Mouse (Mus musculus): Measurements from ENCODE around the gene Nom1. TPM values are rescaled to one million over a fixed set of nuclear protein-coding genes. Genes with fewer than 3 reads are reported as not detected.
A peak's percentile ranks its signal among the peaks of the same experiment; 100 is the strongest.
"Not testable (repeated sequence)": the region's sequence is repeated elsewhere in the genome, so short reads cannot be mapped to it uniquely, and the experiment has no call there.

Nom1 gene
- total RNA-seq (2021) = 10 to 100 TPM; 20.3 to 20.9 TPM
- long read RNA-seq, experiment 1, full-length matches to known transcripts = 43 of 54 reads
- long read RNA-seq, experiment 1, partial matches to known transcripts = 4 of 54 reads
- long read RNA-seq, experiment 1, other reads (novel, unspliced or antisense) = 7 of 54 reads
- long read RNA-seq, experiment 2, full-length matches to known transcripts = 27 of 40 reads
- long read RNA-seq, experiment 2, partial matches to known transcripts = 2 of 40 reads
- long read RNA-seq, experiment 2, other reads (novel, unspliced or antisense) = 11 of 40 reads

DNA sequence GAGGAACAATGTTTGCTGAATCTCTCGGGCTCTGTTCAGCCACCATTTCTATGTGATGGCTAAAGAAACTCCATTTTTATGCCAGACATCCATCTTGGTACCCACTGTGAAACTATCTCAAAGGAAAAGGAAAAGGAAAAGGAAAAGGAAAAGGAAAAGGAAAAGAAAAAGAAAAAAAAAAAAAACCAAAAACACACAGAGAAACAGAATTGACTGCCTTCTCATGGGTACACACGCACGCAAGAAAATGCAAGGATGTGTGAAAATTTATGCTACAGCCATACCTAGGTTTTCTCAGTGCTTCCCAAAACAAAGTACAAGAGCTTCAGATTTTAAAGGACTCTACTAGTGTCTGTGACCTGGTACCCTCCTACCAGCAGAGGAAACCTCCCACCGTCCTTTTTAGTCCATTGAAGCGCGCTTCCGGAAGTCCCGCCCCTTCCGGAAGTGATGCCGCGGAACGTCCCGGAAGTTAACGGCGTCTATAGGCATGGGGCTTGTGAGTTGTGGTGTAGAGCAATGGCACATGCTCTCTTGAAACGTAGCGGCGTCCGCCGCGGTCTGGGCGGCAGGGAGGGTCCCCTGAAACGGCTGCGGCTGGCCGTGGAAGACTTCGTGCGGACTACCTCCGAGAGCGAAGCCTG lies at the start of gene Nom1:
TSS of gene Nom1 (plus strand) at position 437 of the 644 bp plus-strand sequence.
- intact Hi-C loops (cut with DNase I) = loop anchor here (10.0 kb wide), 1 partner anchor 130 kb away; the partner anchor contains the start of gene Ube3c
- peak; percentile 83 to 89 for DNase-seq (ENCODE audit: low spot score in 2 of 2)

GRCm38 (mm10) chr5:29387591-29387990 lies 46.9 kb upstream of the Nom1 start:
- intact Hi-C loops (cut with DNase I) = no loop called here
- no peak for DNase-seq (ENCODE audit: low spot score in 2 of 2)

GRCm38 (mm10) chr5:29388181-29388943 lies 46.1 kb upstream of the Nom1 start:
- no peak for DNase-seq (ENCODE audit: low spot score in 2 of 2)
- intact Hi-C loops (cut with DNase I) = loop anchor here (2.0 kb wide), 1 partner anchor 298 kb away; no protein-coding TSS in a partner anchor

DNA sequence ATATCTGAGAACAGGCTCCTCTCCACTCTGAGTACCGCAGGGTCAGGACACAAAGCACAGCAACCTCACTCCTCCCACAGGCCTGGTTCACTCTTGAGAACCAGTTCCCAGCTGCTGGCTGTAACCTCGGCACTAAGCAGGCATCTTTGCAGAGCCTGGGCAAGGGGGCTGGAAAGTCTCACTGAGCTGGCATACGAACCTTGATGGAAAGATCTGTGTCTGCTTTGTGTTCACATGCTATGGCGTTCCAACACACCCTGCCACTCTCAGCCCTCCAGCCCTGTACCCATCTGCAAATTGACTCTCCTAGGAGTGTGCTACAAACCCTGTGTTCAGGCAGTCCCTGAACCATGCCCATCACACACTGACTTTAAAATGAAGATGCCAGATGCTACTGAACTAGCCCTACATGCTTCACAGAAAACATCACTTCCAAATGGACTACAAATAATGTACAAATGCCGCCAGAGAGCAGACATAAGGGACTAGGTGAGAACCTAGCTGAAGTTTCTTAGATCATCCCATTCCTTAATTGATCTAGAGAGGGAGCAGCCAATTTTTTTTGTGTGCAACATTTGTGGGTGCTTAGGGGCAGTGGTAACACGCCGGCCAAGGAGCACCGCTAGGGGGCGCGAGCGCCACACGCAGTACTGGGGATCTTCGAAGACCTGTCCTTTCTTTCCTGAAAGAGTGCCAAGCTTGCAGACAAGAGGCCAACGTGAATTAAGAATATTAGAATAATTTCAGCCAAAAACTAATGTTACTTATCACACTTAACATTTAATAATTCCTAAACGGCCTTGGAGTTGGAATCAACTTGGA lies 45.3 kb upstream of the Nom1 start:
- intact Hi-C loops (cut with DNase I) = loop anchor here (2.0 kb wide), 1 partner anchor 298 kb away; no protein-coding TSS in a partner anchor
- peak; percentile 57 to 84 for DNase-seq (ENCODE audit: low spot score in 2 of 2)

DNA sequence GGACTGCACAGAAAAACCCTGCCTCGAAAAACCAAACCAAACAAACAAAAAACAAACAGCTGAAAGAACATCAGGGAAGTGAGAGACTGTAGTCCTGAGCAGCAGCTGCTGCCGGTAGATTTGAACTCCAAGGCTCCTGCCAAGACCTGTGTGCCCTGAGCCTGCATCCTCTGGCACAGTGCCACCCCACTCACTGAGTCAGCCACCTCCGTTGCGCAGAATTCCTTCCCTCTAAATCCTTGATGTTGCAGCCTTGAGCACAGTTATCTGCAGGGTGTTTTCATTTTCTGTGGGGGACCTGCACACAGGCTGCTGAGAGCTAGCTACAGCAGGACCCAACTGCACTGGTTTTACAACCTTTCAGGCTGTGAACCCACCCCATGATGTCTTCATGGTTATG lies 36.0 kb upstream of the Nom1 start:
- intact Hi-C loops (cut with DNase I) = no loop called here
- DNase-seq (ENCODE audit: low spot score in 2 of 2) = no peak

- intact Hi-C loops (cut with DNase I) = no loop called here
- no peak for DNase-seq (ENCODE audit: low spot score in 2 of 2)
Measured at GRCm38 (mm10) chr5:29410854-29411253, 23.6 kb upstream of the Nom1 start.

GRCm38 (mm10) chr5:29413041-29413440 lies 21.4 kb upstream of the Nom1 start:
- DNase-seq (ENCODE audit: low spot score in 2 of 2) = no peak
- intact Hi-C loops (cut with DNase I) = no loop called here

DNA sequence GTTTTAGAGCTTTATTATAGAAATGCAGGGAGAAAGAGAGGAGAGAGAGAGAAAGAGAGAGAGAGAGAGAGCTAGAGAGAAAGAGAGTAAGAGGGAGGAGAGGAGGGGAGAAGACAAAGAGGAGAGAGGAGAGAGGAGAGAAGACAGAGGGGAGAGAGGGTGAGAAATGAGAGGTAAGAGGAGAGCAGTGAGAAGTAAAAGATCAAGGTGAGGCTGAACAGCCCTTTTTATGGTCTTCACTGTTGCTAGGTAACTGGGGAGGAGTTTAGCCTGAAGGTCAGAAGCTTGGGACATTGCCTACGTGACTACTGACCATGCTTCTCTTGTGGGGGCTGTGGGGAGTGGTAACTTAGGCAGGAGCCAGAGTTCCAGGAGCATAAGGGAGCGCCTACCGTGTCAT lies 11.1 kb upstream of the Nom1 start:
- DNase-seq (ENCODE audit: low spot score in 2 of 2); intact Hi-C loops (cut with DNase I): not testable (repeated sequence)

GRCm38 (mm10) chr5:29434872-29435358 lies 451 bp downstream of the Nom1 start:
- intact Hi-C loops (cut with DNase I) = loop anchor here (10.0 kb wide), 1 partner anchor 130 kb away; the partner anchor contains the start of gene Ube3c

DNA sequence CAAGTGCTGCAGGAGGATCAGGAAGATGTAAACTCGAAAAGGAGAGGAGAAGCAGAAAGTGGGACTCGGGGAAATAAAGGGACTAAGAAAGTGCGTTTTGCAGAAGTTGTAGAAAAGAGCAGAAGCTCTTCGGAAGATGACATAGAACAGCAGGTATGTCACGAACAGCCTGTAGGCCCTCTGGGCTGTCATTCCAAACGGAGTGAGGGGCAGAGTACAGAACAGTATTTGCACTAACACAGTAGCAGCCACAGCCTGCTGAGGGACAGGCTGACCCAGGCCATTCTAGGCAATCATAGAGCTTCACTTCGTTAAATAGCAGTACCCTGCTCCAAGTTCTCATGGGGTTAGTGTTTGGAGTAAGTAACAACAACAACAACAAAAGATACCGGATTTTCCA lies 1.0 kb downstream of the Nom1 start:
- intact Hi-C loops (cut with DNase I) = loop anchor here (10.0 kb wide), 1 partner anchor 129 kb away; the partner anchor contains the start of gene Ube3c
- no peak for DNase-seq (ENCODE audit: low spot score in 2 of 2)

More at GRCm38 (mm10) chr5:29434872-29435358, 451 bp downstream of the Nom1 start:
- peak; percentile 19 to 23 for DNase-seq (ENCODE audit: low spot score in 2 of 2)

GRCm38 (mm10) chr5:29436728-29437127 lies 2.3 kb downstream of the Nom1 start:
- intact Hi-C loops (cut with DNase I) = loop anchor here (10.0 kb wide), 1 partner anchor 128 kb away; the partner anchor contains the start of gene Ube3c
- DNase-seq (ENCODE audit: low spot score in 2 of 2) = not testable (repeated sequence)

DNA sequence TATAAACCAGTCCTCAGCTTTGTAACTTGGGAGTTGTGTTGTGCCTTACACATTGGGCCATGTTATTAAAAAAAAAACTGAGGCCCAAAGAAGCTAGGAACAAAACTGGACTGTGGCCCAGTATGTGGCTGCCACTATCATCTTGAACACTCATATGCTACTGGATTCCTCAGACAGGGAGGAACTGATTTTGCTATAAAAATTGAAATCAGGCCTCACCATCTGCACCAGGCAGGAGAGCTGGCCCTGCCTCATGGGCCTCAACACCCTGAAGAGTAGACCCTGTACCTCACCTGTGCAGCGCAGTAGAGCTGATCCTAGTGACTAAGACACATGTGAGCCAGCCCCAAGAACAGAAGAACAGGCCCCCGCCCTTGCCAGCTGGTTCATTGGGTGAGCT lies 10.8 kb downstream of the Nom1 start:
- DNase-seq (ENCODE audit: low spot score in 2 of 2) = no peak
- intact Hi-C loops (cut with DNase I) = loop anchor here (10.0 kb wide), 1 partner anchor 1030 kb away; no protein-coding TSS in a partner anchor

- no peak for DNase-seq (ENCODE audit: low spot score in 2 of 2)
- intact Hi-C loops (cut with DNase I) = no loop called here
Measured at GRCm38 (mm10) chr5:29452352-29452751, 17.9 kb downstream of the Nom1 start.

DNA sequence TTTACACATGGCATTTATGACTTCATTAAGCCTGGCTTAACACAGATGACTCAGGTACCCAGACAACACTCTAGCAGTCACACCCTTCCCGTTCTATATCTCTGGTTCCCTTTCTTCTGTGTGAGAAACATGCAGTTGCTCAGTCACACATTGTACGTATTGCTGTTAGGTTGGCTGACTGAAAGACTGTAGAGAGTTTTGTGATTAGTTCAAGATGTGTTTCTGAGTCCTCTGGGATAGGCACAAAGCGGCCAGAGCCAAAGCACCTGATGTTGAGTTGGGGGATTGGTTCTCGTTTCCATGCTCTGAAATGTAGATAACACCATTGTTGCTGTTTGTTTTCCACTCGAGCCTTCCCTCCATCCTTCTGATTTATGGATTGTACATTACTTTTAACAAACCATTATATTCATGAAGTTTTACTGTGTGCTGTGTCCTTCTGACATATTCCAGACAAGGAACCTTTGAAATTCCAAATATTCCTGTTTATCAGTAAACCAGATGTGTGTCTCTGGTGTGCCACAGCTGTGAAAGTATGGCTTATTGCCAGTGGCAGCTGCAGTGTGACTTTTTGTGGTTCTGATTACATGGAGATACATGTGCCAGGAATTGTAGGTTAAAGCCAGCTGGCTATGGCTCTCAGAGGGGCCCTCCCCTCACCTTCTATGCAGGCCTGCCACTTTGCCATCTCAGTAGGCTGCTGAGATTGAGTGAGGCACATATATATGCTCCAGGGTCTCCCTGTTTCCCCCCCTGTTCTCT lies 22.6 kb downstream of the Nom1 start:
- DNase-seq (ENCODE audit: low spot score in 2 of 2) = peak in 1 of 2 experiments; percentile 13
- intact Hi-C loops (cut with DNase I) = no loop called here

- intact Hi-C loops (cut with DNase I) = no loop called here
- no peak for DNase-seq (ENCODE audit: low spot score in 2 of 2)
Measured at GRCm38 (mm10) chr5:29462943-29463686, 28.7 kb downstream of the Nom1 start.

- intact Hi-C loops (cut with DNase I) = no loop called here
- DNase-seq (ENCODE audit: low spot score in 2 of 2) = no peak
Measured at GRCm38 (mm10) chr5:29467489-29468350, 33.3 kb downstream of the Nom1 start.

Measured in left cerebral cortex, postnatal 14 days (tissue).